Mouse (Mus musculus) heart, adult 18-20 months (tissue): ENCODE results near the gene Gga1. TPM values are rescaled to one million over a fixed set of nuclear protein-coding genes. Genes with fewer than 3 reads are reported as not detected.
A peak's percentile ranks its signal among the peaks of the same experiment; 100 is the strongest.

ENCODE experiments used
- DNase-seq, 2 experiments: peaks; one replicate each; pipeline ENCODE4 v3.0.0; 2021 to 2022; ENCODE audit warnings: mixed read lengths in 1 of 2
- total RNA-seq, 2 experiments: library from RNA; stranded (reverse); gene quantifications; 2 replicates each; pipeline ENCODE4 v1.2.3; 2021

Gene Gga1
- total RNA-seq, 2 experiments from 2014 or later: 40.3 to 45.2 TPM

DNA sequence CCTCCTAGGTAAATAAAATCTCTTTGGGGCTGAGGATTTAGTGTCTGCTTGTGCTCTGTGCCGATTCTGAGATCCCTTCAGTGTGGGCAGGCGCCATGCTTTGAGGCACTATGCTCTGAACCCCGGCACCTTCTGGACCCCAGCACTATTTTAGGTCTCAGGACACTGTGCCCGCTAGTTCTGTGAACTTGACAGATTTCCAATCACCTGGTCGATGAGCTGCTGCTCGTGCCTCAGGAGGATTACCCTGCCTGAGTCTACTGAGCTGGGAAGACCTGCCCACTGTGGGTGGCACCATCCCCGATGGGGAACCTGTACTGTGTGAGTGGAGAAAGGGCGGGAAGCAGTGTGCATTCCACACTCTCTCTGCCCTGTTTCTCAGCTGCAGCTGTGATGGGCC, 2.0 kb upstream of the Gga1 start:
- DNase-seq: no peak

DNA sequence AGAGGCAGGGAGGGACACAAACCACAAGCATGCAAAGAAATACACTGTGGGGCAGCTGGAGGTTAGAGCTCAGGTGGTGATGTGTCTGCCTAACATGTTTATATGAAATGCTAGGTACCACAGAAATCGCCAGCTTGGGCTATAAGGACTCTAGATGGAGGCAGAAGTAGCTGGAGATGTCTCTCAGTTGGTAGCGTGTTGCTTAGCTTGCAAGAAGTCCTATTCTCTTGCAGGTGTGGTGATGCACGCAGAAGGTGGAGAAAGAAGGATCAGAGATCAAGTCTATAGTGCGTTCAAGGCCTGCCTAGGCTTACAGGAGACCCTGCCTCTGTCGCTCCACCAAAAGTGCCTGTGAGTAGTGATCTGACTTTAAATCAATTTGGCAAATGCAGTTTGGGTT, 1.5 kb upstream of the Gga1 start:
- DNase-seq: no peak

DNA sequence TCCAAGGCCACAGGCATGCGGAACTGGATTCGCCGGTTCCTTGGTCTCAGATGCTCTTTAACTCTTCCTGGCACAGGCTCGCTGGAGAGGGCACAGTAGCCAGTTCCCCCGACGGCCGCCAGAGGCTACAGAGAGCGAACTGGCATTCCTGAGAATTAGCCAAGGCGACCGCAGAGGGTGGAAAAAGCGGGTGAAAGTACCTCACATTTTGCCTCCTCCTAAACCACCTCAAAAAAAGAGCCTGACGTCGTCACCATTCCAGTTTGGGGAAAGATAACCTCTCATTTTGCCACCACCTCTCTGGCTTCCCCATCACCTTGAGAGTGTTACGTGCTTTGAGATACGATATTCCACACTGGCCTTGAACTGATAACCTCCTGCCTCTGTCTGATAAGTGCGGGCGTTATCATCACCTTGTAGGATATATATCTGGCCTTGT, 713 bp upstream of the Gga1 start:
- peak; percentile 76 to 82 for DNase-seq

DNA sequence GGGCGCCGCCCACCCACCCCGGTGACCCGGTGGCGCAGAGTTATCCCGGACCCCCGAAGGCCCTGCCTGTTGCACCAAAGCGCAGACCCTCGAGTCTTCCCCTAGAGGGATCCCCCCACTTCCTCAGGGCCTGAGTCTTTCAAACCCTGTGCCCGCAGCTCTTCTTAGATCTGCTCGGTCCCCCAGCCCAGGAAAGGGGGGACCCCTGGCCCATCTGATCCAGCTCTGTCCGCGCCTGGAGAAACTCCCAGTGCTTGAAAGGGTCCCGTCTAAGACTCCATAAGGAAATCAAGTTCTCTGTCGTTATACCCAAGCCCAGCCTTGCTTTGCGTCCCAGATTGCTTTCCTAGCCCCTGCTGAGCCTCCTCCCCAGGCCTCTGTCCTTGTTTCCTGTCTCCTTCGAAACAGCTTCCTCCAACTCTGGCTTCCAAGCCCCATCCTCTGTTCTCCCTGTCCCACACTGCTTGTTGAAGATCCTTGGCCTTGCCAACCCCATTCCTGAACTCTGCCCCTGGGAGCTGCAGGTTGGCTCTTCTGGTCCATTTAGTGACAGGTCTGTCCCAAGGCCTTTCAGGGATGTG, 910 bp downstream of the Gga1 start:
- peak in 1 of 2 experiments; percentile 46 for DNase-seq

DNA sequence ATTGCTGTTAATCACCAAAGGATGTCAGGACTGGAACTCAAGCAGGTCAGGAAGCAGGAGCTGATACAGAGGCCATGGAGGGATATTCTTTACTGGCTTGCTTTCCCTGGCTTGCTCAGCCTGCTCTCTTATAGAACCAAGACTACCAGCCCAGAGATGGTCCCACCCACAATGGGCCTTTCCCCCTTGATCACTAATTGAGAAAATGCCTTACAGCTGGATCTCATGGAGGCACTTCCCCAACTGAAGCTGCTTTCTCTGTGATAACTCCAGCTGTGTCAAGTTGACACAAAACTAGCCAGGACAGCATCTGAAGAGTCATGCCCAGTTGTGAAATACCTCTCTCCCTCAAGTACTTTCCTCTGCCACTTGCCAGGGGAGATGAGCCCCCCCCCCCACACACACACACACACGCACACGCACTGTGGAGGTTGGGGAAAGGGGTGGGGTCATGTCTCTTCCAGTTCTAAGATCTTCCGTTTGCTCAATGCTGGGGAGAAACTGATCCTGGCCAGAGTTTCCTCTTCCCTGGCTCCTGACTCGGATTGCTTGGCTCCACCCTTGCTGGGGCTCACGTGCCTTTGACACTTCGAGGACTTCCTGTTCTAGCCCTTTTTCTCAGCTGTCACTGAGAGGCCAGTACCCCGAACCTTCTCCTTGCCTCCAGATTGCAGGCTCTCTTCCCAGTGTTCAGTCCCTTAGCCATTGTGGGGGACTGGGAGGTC, 2.0 kb downstream of the Gga1 start:
- DNase-seq: peak; percentile 56 to 73

DNA sequence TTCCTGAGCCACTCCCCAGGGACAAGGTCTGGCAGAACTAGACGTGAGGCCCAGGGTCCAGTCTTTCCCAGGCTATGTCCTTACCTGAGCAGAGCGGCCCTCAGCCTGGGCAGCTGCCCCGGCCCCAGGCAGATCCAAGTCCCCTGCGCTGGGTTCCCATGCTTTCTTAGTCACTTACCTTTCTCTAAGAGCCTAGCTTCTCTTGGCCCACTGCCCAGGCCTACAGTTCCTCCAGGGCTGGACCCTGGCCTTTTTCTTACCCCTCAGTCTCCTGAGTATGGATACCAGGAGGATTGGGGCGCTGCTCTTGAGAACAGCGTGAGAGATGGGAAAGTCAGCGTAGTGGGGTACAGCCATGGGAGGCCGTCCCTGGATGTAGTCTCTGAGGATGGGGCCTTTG, 3.4 kb downstream of the Gga1 start:
- no peak for DNase-seq

DNA sequence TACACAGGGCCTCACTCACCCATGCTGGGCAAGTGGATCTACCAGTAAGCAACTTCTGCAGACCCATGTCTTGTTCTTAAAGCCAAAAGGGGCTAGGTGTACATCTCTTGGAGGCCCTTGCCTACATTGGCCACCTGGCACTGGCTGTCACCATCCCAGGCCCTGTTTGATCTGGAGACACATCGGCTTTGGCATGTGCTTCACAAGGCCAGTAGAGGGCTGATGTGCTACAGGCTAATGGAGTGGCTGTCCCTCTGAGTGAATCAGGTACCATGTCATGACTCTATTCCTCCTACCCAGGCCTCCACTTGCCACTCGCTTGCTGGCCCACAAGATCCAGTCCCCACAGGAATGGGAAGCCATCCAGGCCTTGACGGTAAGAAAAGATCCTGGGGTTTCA, 4.8 kb downstream of the Gga1 start:
- DNase-seq: no peak

DNA sequence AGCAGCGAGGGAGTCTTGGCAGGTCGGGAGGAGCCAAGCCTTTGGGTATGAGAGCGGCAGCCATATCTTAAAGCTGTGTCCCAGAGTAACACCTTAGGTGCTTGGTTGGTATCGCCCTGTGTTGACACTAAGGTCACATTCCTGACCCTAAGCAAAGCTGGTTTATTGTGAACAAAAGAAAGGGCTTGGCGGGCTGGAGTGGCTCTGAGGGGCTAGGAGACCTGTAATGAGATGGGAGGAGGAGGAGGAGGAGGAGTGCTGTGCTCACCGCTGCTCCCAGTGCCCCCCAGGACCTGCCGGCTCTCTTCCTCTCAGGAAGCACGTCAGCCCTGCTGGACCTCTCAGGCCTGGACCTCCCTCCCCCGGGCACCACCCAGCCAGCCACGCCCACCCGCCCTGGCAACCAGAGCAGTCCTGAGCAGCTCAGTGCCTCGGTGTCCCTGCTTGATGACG, 12.4 kb downstream of the Gga1 start:
- DNase-seq: no peak

DNA sequence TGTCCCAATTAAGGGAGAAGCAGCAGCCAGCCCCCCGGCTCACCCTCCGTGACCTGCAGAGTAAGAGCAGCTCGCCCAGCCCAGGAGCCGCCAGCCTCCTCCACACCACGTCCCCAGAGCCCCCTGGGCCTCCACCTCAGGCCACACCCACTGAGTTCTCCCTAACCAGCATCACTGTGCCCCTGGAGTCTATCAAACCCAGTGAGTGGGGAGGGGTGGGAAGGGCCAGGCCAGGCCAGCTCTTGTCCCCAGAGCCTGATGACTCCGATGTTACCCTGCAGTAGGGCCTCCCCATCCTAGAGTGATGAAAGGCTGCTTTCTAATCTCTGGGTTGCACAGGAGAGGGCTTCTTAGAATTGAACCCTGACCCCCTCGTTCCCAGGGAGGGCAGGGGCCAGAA, 15.4 kb downstream of the Gga1 start:
- DNase-seq: no peak

DNA sequence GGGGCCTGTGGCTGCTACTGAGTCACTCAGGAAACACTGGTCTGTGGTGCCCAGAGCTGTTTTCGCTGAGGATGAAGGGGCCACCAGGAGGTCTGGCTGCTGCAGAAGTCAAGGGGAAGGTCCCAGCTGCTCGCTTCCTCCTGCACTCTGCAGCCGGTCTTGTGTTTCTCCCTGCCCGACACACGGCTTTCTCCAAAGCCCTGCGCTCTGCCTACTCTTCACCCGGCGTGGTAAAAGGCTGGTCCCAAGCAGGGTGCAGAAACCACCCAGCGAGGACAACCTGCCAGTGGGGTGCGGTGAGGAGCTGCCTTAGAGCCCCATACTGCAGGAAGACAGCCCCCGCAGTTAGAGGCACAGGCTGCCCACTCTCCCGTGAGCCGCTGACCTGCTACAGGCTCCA, 17.7 kb downstream of the Gga1 start:
- peak in 1 of 2 experiments; percentile 21 for DNase-seq

DNA sequence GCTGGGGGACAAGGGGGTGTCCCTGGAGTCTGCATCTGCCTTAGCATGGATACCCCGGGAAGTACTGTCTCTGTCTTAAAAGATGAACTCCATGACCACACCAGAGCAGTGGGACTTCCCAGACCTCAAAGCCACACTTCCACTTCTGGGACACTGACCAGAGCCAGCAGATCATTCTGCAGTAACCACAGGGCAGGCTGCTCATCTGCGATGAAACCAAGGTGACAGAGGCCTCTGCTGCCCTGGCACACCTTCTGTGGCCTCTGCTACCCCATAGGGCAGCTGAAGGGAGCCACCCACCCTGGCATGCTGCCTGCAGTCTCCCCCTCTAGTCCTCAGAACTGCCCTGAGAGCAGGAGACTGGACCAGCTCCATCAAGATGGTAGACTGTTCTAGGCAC, 18.8 kb downstream of the Gga1 start:
- DNase-seq: peak in 1 of 2 experiments; percentile 22

DNA sequence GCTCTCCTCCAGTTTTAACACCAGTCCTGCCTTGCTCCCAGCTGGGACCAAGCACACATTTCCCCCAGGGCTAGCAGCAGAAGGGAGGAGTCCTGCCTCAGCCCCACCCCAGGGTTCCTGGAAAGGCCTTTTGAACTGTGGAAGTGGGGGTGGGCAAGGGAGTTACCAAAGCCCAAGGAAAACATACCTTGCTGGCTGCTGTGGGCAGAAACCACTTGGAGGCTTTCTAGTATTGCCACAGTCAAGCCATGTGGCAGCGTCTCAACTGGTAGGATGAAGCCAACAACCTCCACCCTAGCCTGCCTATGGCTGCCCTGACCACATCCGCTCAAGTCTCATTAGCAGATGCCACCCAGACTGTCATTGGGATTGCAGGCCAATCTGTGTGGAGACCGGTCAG, 19.2 kb downstream of the Gga1 start:
- no peak for DNase-seq

DNA sequence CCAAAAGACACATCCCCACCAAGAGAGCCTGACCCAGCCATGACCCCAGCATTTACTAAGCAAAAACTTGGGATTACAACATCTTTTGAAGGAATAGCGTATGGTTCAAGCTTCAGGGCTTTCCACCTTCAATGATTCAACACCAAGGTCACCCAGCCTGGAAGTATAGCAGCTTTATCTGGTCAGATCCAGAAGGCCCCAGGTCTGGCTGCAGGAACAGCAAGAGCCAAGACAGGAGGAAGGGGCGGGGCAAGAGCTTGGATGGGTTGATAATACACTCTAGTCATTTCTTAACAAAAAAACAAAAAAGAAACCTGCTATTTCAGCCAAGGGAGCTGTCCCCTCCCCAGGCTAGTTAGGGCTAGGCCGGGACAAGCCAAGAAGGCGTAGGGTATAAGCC, 20.5 kb downstream of the Gga1 start:
- no peak for DNase-seq

DNA sequence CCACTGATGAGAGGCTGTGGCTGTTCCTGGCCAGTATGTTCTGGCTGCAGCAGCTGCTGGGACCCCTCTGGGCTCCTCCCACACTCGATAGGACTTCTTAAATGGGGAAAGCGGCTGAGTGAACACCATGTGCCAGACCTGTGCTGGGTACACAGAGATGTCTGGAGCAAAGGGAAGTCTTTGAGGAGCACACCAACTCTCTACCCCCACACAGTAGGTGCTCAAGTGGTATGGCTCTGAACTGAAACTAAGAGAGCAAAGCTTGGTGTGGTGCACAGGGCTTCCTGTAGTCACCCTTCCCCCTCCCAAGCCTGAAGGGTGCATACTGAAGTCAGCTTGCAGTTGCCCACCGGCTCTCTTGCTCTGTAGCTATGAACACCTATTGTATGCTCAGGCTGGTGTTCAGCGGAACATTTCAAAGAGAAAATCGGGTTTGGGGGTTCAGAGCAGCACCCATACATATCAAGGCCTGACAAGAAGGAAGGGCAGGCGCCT, 21.6 kb downstream of the Gga1 start:
- DNase-seq: no peak

DNA sequence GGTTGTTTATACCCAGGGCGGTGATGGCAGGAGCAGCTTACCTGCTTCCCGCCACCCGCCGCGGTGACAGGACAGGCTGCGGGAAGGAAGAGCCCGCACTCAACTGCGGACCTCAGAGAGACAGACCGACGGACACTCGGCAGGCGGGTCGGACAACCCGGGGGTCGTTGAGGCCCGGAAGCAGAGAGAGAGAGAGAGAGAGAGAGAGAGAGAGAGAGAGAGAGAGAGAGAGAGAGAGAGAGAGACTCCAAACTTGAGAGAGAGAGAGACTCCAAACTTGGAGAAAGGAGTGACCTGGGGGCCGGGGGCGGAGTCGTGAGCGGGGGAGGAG, 22.4 kb downstream of the Gga1 start, which contains the start of gene Gm49510:
Gm49510 (plus strand) TSS at position 259 of the 331 bp plus-strand sequence.
- DNase-seq: peak in 1 of 2 experiments; percentile 42

DNA sequence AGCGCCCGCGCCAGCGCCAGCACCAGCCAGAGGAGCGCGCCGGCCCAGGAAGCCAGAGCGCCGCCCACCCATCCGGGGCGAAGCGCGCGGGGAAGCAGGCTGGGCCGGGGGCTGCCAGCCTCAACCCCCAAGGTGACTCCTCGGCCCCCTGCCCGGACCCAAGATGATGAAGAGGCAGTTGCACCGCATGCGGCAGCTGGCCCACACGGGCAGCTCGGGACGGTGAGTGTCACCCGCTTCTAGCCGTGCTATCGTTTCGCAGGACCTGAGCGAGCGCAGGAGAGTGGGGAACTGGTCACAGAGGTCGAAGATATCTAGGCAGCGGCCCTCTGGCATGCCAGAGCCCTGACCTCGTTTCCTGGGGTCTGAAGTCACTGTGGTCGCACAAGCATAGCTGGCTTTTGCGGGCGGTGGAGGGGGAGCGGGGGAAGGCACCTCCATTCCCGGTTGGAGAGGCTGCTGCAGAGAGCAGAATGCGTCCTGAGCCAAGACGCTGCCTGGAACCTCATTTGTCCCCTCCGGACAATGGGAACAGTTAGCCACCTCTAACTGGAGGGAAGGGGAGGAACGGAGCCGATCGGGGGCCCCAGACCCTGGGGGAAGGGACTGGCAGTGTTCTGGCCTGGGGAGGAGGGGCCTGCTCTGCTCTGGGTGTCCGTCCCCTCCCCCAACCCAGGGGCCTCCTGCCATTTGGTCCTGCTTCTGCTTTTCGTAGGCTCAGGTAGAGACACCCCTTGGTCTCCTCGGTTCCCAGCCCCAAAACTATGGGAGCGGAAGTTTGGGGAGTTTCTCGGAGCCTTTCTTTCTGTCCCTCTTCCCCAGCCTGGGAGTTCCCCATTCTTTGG, 23.0 kb downstream of the Gga1 start, which contains the start of gene Sh3bp1:
Sh3bp1 (plus strand) TSS at position 29 of the 845 bp plus-strand sequence.
- peak; percentile 72 to 73 for DNase-seq

DNA sequence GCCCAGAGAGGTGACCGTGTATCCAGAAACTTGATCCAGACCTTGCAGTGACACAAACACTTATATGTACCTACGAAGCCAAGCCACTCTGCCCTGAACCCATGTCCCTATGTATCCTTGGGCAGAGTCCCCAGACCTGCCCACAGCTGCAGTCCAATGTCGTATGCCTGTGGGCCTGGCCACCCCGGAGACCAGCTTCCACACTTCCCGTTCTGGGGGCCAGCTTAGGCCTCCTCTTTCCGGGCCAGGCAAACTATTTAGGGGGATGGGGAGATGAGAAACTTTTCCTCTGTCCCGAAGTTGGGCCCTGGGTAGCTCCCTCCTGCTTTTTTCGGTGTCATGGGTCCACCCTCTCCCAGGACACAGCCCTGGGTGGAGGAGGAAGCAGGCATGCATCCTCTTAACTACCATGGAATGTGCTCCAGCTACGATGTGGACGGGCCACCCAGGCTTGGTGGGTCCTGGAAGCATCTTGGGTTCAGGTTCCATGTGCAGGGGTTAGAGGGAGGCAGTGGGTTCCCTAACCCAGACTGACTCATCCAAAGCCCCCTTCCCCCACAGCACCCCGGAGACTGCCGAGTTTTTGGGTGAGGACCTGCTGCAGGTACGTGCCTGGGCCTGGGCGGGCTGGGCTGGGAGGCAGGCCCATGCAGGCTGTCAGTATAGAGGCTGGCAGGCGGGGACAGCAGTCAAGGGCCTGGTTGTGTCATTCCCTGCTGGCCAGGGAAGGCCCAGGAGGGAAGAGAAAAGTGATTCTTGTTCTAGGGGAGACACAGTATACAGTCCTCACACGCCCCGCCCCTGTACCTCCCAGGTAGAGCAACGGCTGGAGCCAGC, 23.8 kb downstream of the Gga1 start:
- peak in 1 of 2 experiments; percentile 21 for DNase-seq

DNA sequence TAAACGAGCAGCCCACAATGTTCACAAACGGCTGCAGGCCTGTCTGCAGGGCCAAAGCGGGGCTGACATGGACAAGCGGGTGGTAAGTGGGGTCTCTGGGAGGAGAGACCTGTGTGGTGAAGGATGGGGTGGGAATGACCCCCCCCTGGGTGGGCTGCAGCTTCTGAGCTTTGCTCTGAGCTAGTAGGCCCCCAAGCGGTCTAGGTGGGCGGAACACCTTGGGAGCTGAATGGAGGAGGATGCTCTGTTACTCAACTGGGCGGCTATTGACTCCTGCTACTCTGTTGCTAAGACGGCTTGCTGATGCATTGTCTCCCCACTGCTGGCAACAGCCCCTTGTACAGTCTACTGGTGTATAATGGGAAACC, 24.4 kb downstream of the Gga1 start:
- DNase-seq: no peak

DNA sequence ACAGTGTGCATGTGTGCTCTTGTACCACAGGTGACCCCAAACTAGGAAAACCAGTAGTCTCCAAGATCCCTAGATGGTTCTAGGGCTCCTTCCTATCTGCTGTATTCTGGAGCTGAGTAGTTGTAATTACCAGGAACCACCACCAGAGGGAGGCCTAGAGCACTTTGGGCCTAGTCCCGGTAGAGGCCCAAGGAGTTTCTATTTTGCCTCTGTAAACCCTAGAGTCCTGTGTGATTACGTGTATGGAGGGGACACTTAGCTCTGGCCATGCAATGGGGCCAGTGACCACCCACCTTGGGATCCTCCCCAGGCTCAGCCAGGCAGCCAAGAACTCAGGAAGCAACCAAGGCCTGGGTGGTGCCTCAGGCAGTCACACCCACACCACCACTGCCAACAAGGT, 26.3 kb downstream of the Gga1 start:
- DNase-seq: peak; percentile 81 to 92

DNA sequence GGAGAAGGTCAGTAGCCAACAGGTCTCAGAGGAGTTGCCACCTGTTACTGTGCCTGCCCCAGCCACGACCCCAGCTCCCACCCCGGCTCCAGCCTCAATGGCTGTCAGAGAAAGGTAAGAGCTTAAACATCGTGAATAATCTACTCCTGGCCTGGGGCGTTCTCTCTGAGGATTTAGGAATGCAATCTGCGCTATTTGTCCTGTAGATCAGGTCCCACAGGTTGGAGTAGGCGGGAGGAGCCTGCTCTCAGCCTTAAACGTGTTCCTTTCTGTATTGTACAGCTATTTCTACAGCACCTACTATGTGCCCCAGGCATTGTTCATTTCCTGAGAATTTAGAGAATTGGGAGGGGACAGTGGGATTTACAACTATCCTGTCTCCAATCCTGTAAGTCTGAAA, 31.4 kb downstream of the Gga1 start:
- no peak for DNase-seq

DNA sequence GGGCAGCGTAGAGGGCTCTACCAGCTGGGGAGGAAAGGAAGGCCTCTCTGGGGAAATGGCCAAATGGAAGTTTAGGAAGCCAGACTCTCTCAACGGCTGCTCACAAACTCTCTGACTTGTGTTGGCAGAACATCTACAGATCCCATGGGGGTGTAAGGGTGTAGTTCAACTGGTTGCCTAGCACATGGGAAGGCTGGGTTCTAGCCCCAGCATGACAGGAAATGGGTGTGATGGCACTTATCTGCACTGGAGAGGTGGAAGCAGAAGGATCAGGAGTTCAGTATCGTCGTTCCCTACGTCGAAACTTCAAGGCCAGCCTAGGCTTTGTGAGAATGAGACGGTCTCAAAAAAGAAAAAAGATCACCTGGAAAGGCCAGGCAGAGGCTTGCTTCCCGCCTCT, 32.0 kb downstream of the Gga1 start:
- no peak for DNase-seq

DNA sequence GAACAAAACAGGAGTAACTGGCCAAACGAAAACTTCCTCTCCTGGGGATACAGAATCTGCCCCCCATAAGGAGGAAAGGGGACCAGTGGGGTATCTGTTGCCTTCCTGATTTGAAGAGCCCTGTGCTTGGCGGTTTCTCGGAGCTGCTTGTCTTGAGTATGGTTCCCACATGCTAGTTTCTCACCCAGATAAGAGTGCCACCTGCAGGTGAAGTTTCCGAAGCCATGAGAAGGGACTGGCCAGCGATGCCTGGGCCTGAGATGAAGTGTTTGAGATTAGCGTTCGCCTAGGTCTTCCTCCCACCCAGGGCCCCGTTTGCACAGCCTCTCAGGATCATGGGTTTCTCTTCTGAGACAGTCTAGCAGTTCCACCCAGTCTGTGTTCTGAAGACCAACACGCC, 35.0 kb downstream of the Gga1 start:
- DNase-seq: no peak
